Mouse (Mus musculus): ENCODE measurements around the gene Tpx2. TPM values are rescaled to one million over a fixed set of nuclear protein-coding genes. Genes with fewer than 3 reads are reported as not detected.
A peak's percentile ranks its signal among the peaks of the same experiment; 100 is the strongest.

The Tpx2 gene
- polyA plus RNA-seq, 1 experiment from 2014 or later, result 17.7 TPM

DNA sequence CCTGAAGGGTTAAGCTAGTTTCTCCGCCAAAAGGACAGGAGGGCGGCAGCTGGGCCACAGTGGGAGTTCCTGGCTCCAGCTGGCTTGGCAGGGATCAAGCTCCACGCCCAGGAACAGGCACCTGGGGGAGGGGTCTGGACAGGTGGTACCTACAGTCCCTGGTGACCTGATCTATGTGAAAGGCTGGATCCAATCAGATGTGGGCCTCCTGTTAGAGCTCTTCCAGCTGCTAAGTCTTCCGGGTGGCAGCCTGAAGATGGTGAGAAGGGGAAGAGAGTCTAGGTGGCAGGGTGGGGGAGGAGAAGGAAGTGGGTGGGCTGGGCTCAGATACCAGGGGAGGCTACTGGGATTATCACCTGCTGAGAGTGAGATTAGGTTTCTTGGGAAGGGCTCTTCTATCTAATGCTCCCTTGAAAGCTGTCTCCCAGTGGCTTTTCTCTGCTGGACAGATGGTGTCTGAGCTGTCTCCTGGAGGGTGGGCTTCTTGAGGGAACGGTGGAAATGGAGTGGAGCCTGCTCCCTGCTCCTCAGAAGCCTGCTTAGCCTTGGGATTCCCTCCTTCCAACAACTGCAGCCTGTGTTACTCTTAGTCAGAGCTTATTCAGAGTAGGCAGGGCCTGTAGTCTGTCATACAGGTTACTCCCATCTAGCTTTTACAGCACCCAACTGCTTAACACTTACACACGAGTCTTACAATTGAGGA lies 43.2 kb upstream of the Tpx2 start:
- H3K4me1 ChIP-seq (replicated peaks; ENCODE audit: control insufficient read depth, insufficient read depth), result peaks cover 6% of the 10 kb centered on the region; the same call in 1 of the 2 replicates
- no peaks in the 10 kb centered on the region for H3K27me3 ChIP-seq (ENCODE audit: control insufficient read depth, insufficient read depth, low read length)
- peak; percentile 84 for ATAC-seq (ENCODE audit: low FRiP score, low TSS enrichment)
- no peak overlapping the region for H3K4me2 ChIP-seq (replicated peaks; ENCODE audit: low read depth)
- WGBS, result 9% methylated on average over 6 of the region's 6 CpGs
- H3K9me3 ChIP-seq (ENCODE audit: control insufficient read depth, low read length), result no peaks in the 10 kb centered on the region
- peak; percentile 71 for DNase-seq (ENCODE audit: low spot score)
- H3K9ac ChIP-seq (ENCODE audit: low read length), result no peak overlapping the region
- no peak overlapping the region for H3K4me3 ChIP-seq (ENCODE audit: low read depth, low read length)
- H3K36me3 ChIP-seq (ENCODE audit: control insufficient read depth, insufficient read depth, low read length), result peaks cover 2% of the 10 kb centered on the region
- H3K27ac ChIP-seq (replicated peaks), result peak overlapping the region; percentile 74
- no peak for TF ChIP-seq EP300 (optimal IDR thresholded peaks at IDR 0.05)
- no peak for TF ChIP-seq CTCF (IDR thresholded peaks at IDR 0.05; ENCODE audit: low read depth)

DNA sequence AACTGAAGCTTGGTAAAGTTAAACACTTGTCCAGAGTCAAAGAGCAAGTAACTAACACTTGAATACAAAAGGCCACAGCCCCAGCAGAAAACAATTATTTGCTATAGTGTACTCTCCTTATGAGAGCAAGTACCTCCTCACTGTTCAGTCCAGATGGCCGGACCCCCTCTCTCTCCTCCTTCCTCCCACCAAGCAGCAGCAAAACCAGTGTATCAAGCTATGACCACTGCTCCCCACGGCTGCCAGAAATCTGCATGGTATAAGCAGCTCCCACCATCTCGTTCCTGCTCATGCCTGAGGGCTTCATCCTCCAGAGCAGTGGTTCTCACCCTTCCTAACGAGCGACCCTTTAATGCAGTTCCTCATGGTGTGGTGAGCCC lies 42.7 kb upstream of the Tpx2 start:
- Histone ChIP-seq H3K4me3 (ENCODE audit: low read depth, low read length) (no peak overlapping the region), H3K9ac (ENCODE audit: low read length) (no peak overlapping the region), H3K27ac (replicated peaks) (peak overlapping the region; percentile 74), H3K9me3 (ENCODE audit: control insufficient read depth, low read length) (no peaks in the 10 kb centered on the region), H3K27me3 (ENCODE audit: control insufficient read depth, insufficient read depth, low read length) (no peaks in the 10 kb centered on the region), H3K4me1 (replicated peaks; ENCODE audit: control insufficient read depth, insufficient read depth) (peaks cover 6% of the 10 kb centered on the region; the same call in 1 of the 2 replicates), H3K36me3 (ENCODE audit: control insufficient read depth, insufficient read depth, low read length) (peaks cover 2% of the 10 kb centered on the region), H3K4me2 (replicated peaks; ENCODE audit: low read depth) (no peak overlapping the region)
- TF ChIP-seq CTCF (IDR thresholded peaks at IDR 0.05; ENCODE audit: low read depth) (no peak), EP300 (optimal IDR thresholded peaks at IDR 0.05) (no peak)
- DNase-seq (ENCODE audit: low spot score), result no peak
- ATAC-seq (ENCODE audit: low FRiP score, low TSS enrichment), result peak; percentile 24
- WGBS, result 54% methylated on average over 5 of the region's 5 CpGs

DNA sequence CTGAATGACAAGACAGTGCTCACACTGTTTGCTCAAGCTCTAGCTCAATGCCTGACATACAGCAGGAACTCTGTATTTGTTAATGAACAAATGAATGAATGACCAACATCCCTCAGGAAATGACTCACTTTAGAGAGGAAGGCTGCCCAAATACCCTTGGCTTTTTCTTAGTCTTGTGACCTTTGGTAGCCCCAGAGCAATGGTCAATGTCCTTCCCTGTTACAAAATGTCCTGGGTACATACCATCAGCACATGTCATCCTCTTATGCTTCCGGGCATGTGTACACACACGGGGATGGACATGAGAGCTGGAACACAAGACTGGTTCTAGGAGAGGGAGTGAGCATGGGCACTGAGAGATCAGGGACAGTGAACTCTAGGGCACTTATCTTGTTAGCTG lies 41.7 kb upstream of the Tpx2 start:
- H3K9ac ChIP-seq (ENCODE audit: low read length), result no peak overlapping the region
- H3K4me1 ChIP-seq (replicated peaks; ENCODE audit: control insufficient read depth, insufficient read depth), result peaks cover 6% of the 10 kb centered on the region; the same call in 1 of the 2 replicates
- peaks cover 2% of the 10 kb centered on the region for H3K36me3 ChIP-seq (ENCODE audit: control insufficient read depth, insufficient read depth, low read length)
- H3K9me3 ChIP-seq (ENCODE audit: control insufficient read depth, low read length), result no peaks in the 10 kb centered on the region
- TF ChIP-seq EP300 (optimal IDR thresholded peaks at IDR 0.05), result no peak
- no peak for TF ChIP-seq CTCF (IDR thresholded peaks at IDR 0.05; ENCODE audit: low read depth)
- no peak for DNase-seq (ENCODE audit: low spot score)
- no peaks in the 10 kb centered on the region for H3K27me3 ChIP-seq (ENCODE audit: control insufficient read depth, insufficient read depth, low read length)
- no peak overlapping the region for H3K4me3 ChIP-seq (ENCODE audit: low read depth, low read length)
- ATAC-seq (ENCODE audit: low FRiP score, low TSS enrichment), result peak; percentile 35
- 0 out of 2 replicates have a peak overlapping the region, but pooled peaks have one; percentile 30 for H3K27ac ChIP-seq (replicated peaks)
- WGBS, result 43% methylated on average over 2 of the region's 2 CpGs
- H3K4me2 ChIP-seq (replicated peaks; ENCODE audit: low read depth), result no peak overlapping the region

GRCm38 (mm10) chr2:152808178-152808577 lies 39.6 kb upstream of the Tpx2 start:
- TF ChIP-seq EP300 (optimal IDR thresholded peaks at IDR 0.05) (no peak), CTCF (IDR thresholded peaks at IDR 0.05; ENCODE audit: low read depth) (no peak)
- H3K9me3 ChIP-seq (ENCODE audit: control insufficient read depth, low read length), result no peaks in the 10 kb centered on the region
- no peaks in the 10 kb centered on the region for H3K27me3 ChIP-seq (ENCODE audit: control insufficient read depth, insufficient read depth, low read length)
- peaks cover 6% of the 10 kb centered on the region; the same call in 1 of the 2 replicates for H3K4me1 ChIP-seq (replicated peaks; ENCODE audit: control insufficient read depth, insufficient read depth)
- WGBS, result 72% methylated on average over 3 of the region's 3 CpGs
- DNase-seq (ENCODE audit: low spot score) (no peak), ATAC-seq (ENCODE audit: low FRiP score, low TSS enrichment) (no peak)
- no peak overlapping the region for H3K4me2 ChIP-seq (replicated peaks; ENCODE audit: low read depth)
- H3K4me3 ChIP-seq (ENCODE audit: low read depth, low read length), result no peak overlapping the region
- no peak overlapping the region for H3K27ac ChIP-seq (replicated peaks)
- H3K36me3 ChIP-seq (ENCODE audit: control insufficient read depth, insufficient read depth, low read length), result peaks cover 2% of the 10 kb centered on the region
- H3K9ac ChIP-seq (ENCODE audit: low read length), result no peak overlapping the region

GRCm38 (mm10) chr2:152810158-152810941 lies 37.4 kb upstream of the Tpx2 start:
- no peaks in the 10 kb centered on the region for H3K4me1 ChIP-seq (replicated peaks; ENCODE audit: control insufficient read depth, insufficient read depth)
- DNase-seq (ENCODE audit: low spot score) (no peak), ATAC-seq (ENCODE audit: low FRiP score, low TSS enrichment) (0 out of 2 replicates have a peak, but pooled peaks have one; percentile 19)
- WGBS, result 69% methylated on average over 5 of the region's 5 CpGs
- H3K9me3 ChIP-seq (ENCODE audit: control insufficient read depth, low read length), result no peaks in the 10 kb centered on the region
- H3K27me3 ChIP-seq (ENCODE audit: control insufficient read depth, insufficient read depth, low read length), result no peaks in the 10 kb centered on the region
- H3K4me3 ChIP-seq (ENCODE audit: low read depth, low read length), result no peak overlapping the region
- H3K36me3 ChIP-seq (ENCODE audit: control insufficient read depth, insufficient read depth, low read length), result peaks cover 2% of the 10 kb centered on the region
- TF ChIP-seq CTCF (IDR thresholded peaks at IDR 0.05; ENCODE audit: low read depth) (no peak), EP300 (optimal IDR thresholded peaks at IDR 0.05) (no peak)
- H3K9ac ChIP-seq (ENCODE audit: low read length), result no peak overlapping the region
- H3K27ac ChIP-seq (replicated peaks), result peak overlapping the region; percentile 64
- H3K4me2 ChIP-seq (replicated peaks; ENCODE audit: low read depth), result no peak overlapping the region
